Mouse (Mus musculus) ES-CJ7 (cell line): Measurements from ENCODE around the gene Scnn1a.
A peak's percentile ranks its signal among the peaks of the same experiment; 100 is the strongest.

Source experiments
- DNase-seq: peaks from one replicate; pipeline ENCODE4 v3.0.0; 2011; ENCODE audit warnings: low read depth, low spot score

Scnn1a gene

DNA sequence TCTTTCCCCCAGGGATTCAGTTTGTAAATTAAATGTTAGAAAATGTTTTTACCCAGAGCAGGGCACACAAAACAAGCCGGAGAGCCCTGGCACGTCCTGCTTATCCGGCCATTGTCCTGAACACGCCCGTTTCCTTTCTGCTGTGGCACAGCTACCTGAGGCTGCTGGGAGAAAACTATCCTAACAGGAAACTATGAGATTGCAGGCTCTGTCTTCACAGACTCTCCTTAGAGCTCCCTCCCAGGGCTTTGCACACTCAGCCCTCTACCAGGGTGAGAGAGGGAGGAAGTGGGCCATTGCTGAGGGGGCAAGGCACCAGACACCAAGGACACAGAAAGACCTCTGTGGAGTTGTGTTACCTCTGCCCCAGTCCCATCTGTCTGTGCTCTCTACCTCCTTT, 19.8 kb downstream of the Scnn1a start:
- DNase-seq: no peak

DNA sequence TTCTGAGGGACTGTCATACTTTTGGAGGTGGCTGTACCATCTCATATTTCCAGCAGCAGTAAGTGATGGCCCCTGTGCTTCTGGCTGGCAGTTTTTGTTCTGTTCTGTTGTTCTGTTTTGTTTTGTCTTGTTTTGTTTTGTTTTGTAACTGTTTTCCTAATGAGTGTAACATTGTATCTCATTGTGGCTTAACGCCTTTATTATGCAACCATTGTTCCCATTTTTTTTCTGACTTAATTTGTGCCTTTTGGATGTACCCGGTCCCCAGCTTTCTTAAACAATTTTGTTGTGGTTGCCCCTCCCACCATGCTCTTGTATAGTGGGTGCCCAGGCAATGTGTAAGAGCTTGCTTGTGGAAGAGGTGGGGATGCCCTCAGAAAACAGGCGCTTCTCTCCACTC, 21.7 kb downstream of the Scnn1a start:
- DNase-seq: no peak

- DNase-seq: no peak
These were observed 23.6 kb downstream of the Scnn1a start for GRCm38 (mm10) chr6:125344084-125344483.

- no peak for DNase-seq
These were observed 24.4 kb downstream of the Scnn1a start for GRCm38 (mm10) chr6:125344866-125345265.

DNA sequence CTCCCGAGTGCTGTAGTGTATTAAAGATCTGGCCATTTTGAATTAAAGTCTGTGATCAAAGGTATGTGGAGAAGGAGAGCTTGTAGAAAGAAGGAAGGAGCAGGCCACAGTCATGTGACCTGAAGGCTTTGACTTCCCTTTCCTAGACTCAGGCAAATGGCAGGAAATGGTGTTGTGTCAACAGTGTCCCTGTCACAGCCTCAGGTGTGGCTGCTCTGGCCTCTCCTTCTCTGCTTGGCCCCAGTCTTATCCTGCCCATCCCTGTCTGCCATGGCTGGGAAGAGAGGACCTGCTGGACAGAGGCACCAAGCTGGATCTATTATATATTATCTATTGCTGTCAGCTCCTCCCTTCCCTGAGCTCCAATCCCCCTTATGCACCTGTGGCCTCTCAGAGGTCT, 25.2 kb downstream of the Scnn1a start:
- DNase-seq: no peak

DNA sequence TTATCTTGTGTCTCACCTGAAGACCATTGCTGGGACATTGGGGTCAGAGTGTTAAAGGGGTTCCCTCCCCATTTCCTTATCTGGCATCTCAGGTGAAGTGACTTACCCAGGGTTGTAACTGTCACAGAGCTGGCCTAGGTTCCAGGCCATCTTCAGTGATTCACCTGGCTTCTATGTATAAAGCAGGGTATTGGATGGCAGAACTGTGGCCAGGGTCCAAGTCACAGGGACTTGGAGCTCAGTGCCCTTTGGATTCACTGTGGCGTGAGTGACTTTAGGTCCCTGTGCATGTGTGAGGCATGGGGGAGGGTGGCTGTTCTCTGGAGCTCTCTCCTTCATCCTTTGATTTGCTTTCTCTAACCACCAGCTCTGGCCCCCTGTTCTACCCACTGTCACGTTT, 25.6 kb downstream of the Scnn1a start:
- no peak for DNase-seq

DNA sequence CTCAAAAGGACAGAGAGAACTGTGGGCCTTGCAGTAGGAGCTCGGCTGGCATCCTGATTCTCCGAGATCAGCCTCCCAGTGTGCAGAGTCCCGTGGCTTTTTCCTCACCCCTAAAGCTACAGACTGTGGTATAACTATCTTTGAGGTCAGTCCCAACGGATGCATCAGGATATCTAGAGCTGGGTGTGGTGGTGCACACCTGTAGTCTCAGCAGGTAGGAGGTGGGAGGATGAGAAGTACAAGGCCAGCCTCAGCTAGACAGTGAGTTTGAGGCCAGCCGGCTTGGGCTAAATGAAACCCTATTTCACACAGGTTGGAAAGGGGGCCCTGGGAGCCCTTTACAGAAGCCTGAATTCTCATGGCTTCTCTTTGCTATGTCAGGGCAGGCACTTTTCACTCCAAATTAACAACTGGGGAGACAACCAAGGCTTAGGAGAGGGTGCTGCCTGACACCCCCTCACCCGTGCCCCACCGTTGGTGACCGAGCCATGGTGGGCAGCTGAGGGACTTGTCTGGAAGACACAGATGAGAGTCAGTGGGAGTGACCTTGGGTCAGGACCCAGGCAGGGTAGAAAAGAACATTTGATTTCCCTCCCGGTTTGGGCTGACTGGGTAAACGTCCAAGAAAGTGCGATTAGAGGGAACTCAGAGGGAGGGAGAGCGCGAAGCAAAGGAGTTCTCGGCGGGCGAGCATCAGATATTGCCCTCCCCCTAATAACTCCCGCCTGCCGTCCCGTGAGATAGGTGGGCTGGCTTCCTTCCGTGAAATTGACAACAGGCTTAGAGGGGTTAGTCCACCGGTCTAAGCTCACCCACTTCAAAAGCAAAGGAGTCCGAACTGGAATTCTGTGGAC, 28.5 kb downstream of the Scnn1a start, which contains the start of gene Tnfrsf1a:
Gene Tnfrsf1a (plus strand): TSS at position 642 of the 854 bp plus-strand sequence.
- DNase-seq: peak; percentile 36

DNA sequence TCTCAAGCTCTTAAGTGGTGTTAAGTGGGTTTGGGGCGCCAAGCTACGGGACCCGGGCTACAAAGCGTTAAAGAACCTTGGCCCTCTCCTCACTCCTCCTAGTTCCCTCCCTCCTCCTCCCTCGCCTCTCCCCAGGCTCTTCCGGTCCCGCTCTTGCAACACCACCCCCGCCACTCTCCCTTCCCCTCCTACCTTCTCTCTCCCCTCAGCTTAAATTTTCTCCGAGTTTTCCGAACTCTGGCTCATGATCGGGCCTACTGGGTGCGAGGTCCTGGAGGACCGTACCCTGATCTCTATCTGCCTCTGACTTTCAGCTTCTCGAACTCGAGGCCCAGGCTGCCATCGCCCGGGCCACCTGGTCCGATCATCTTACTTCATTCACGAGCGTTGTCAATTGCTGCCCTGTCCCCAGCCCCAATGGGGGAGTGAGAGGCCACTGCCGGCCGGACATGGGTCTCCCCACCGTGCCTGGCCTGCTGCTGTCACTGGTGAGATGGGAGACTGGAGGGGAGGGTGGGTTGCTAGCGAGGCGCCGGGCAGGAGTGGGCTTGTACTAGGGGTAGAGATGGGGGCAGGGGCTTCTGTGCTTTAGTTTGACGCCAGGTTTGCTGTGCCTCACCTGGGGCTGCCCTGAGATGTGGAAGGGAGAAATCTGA, 29.2 kb downstream of the Scnn1a start:
- DNase-seq: peak; percentile 64

- no peak for DNase-seq
These were observed 30.0 kb downstream of the Scnn1a start for GRCm38 (mm10) chr6:125350231-125350994.

DNA sequence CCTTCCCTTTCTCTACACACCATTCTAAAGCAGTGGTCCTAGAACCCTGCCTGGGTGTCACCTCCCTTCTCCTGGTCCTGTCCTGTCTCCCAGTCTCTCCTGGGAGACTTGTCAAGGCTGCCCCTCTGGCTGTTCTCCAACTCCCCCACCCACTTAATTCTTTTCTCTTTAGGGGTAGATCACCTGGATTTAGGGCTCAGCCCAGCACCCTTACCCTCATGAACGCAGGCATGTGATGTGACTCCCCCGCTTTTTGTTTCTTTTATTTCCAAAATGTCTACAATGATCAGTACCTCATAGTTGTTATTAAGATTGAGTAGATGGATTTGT, 30.5 kb downstream of the Scnn1a start:
- no peak for DNase-seq

GRCm38 (mm10) chr6:125351368-125352045, 31.0 kb downstream of the Scnn1a start:
- no peak for DNase-seq

GRCm38 (mm10) chr6:125352046-125352384, 31.6 kb downstream of the Scnn1a start:
- no peak for DNase-seq

- no peak for DNase-seq
These were observed 32.4 kb downstream of the Scnn1a start for GRCm38 (mm10) chr6:125352811-125353210.

GRCm38 (mm10) chr6:125353221-125353620, 32.8 kb downstream of the Scnn1a start:
- DNase-seq: no peak

DNA sequence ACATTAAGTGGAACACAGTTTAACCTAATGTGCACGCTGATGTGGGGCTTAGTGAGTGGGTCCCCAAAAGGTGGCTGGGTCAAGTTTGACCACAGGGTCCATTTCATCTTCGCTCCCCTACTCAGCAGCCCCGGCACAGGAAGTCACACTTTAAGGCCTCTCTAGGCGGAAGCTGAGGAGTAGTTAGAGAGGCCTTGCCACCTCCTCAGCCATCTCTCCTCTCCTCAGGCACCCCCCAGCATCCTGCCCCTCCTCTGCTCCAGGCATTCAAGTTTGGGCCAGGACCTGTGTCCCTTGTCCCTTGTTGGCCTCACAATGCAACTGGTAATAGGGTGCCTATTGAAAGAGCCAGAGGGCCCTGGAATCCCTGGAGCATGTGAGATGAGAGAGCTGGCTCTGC, 33.2 kb downstream of the Scnn1a start:
- no peak for DNase-seq

GRCm38 (mm10) chr6:125354352-125355151, 34.1 kb downstream of the Scnn1a start:
- DNase-seq: peak; percentile 76

DNA sequence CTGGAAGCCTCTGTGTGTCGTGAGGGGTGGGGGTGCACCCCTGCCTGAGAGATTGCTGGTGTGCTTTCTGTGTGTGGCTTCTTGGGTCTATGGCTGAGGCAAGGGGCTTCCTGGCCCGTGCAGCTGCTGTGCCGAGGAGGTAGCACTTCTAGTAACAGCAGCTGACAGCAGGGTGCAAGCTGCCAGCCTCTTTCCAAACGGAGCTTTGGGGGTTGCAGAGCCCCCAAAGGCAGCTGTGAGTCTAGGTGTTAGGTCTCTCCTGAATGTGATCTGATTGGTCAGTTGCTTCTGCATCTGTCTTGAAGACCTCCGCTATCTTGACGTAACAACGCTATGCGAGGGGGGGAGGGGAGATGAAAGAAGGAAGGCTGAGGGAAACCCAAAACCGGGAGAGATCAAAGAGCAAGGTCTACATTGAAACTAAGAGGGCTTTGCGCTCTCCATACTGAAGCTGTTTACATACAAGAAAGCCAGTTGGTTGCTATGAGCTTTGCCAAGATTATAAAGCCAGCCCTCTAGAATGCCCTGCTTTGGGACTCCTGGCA, 34.8 kb downstream of the Scnn1a start:
- peak; percentile 77 for DNase-seq

DNA sequence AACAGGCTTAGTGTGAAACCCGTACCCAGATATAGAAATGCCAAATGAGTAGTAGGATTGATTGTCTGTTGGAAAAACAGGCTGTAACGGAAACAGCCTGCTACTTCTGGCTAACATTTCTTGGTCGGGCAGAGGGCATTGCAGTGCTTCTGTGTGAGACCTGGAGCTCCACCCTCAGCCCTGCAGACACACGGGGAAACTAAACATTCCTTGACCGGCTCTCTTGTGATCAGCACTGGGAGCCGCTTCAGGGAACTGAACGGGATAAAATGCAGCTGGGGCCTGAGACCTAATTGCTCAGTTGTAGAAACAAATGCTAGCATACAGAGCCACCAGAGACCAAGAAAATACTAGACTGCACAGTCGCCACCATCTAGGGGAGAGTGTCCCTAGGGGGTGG, 35.8 kb downstream of the Scnn1a start:
- no peak for DNase-seq

DNA sequence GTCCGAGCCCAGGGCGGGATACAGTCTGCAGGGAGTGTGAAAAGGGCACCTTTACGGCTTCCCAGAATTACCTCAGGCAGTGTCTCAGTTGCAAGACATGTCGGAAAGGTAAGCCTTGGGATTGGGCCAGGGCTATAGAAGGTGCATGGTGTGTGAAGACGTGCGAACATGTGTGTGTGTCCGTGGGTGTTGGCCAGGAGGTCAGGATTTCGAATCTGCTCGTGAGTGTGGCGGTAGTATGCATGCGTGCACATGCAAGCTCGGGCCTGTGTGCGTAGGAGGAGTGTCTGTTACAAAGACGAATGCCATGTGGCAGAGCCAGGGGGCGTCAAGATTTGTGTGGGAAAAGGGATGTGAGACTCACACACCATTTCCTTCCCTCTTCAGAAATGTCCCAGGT, 36.9 kb downstream of the Scnn1a start:
- no peak for DNase-seq

DNA sequence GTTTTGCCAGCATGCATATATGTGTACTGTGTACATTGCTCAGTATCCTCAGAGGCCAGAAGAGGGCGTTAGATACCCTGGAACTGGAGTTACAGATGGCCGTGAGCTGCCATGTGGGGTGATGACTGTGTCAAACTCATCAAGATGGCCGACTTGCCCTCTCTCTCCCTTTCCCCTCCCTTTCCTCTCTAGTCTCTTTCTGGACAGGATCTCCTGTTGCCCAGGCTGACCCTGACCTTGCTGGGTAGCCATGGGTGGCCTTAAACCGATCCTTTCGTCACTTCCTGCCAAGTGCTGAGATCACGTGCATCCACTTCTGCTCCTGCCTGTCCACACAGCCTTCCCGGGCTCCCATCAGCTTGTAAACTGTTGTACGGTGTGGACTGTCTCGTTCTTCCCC, 39.5 kb downstream of the Scnn1a start:
- DNase-seq: peak; percentile 45

GRCm38 (mm10) chr6:125360846-125361245, 40.4 kb downstream of the Scnn1a start:
- DNase-seq: peak; percentile 59
